Mouse (Mus musculus) cortical plate, adult 2 months (tissue): ENCODE results near the gene Lrrc18.

Experiments
- CTCF ChIP-seq: fragments of 200-500 bp; IDR thresholded peaks from 2 replicates; pipeline ENCODE4 v1.5.1; 2011; ENCODE audit warnings: mild to moderate bottlenecking, control low read depth, low read length; ENCODE audit not compliant: insufficient read depth; ENCODE audit errors: extremely low read depth
- POLR2A ChIP-seq: fragments of 200-500 bp; IDR thresholded peaks from 2 replicates; pipeline ENCODE4 v1.6.1; 2011; ENCODE audit warnings: mild to moderate bottlenecking, low read length, control low read depth; ENCODE audit not compliant: insufficient read depth; ENCODE audit errors: extremely low read depth

DNA sequence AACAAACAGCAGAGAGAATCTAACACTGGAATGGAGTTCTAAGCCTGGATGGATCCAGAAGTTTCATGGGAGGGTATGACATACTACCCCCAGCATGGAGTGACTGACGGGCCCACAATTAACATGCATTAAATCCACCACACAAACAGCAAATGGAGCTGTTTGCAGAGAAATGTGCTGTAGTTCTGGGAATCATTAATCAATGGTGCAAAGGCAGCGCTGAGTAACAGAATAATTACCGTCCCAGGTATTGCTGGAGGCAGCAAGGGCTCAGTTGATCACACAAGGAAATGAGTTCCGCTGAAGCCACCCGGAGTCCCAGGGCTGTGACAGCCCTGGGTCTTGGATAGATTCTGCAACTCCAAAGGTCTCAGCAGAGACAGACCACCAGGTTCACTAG, 44.2 kb downstream of the Lrrc18 start:
- no peak for TF ChIP-seq POLR2A
- TF ChIP-seq CTCF: no peak
